Comparison of ENCODE assay signal across 9 mouse cellular contexts in the genomic region with DNA sequence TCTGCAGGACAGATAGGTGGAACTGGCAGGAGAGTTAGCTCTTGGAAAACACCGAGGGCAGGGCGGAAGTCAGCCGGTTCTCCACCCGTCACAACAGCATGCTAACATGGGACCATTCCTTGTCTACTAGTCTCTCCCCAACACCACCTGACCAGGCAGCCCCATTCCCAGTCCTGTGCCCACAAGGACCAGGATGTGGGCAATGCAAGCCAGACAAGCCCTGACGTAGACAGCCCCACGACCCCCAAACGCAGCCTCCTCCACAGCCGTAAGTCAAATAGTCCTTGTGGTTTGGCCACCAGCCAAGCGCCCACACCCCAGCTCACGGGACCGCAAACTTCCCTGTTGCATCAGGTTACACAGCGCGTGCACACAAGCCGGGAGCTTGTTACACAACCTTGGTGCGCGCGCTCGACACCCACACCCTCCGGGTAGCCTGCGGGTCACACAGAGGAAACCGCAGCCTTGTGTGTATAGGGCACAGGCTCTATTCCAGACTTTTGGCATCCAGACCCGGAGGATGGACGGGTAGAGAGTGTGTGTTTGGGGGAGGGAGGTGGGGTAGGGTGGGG. TPM values are rescaled to one million over a fixed set of nuclear protein-coding genes. Genes with fewer than 3 reads are reported as not detected.
DNase-seq lines count a peak whose midpoint lies in the region; ATAC-seq and TF ChIP-seq lines count a peak whose summit lies in the region.
"Had no signal": no experiment of that assay in that cellular context is flagged by ENCODE, and none has a peak within 500 bp of the region (broad histone marks: within the 10 kb centered on the region; RNA-seq: fewer than 3 reads in every experiment).

No protein-coding gene starts in this region.

- peaks cover 11% of the 10 kb centered on the region for H3K27me3 ChIP-seq in G1E (ENCODE audit: insufficient read depth, low read length)
- H3K27me3 ChIP-seq in kidney, adult 2 months (replicated peaks; ENCODE audit: control insufficient read depth, insufficient read depth, low read length) = no peaks in the 10 kb centered on the region
- no peaks in the 10 kb centered on the region for H3K27me3 ChIP-seq in liver, embryonic 13.5 days

- H3K9me3 ChIP-seq in G1E (replicated peaks) = no peaks in the 10 kb centered on the region
- no peaks in the 10 kb centered on the region for H3K9me3 ChIP-seq in liver, embryonic 13.5 days (replicated peaks)

- TF ChIP-seq CTCF in G1E (IDR thresholded peaks at IDR 0.05; ENCODE audit: low read depth, low read length) = no peak
- TF ChIP-seq CTCF in kidney, adult 2 months (conservative IDR thresholded peaks at IDR 0.05; ENCODE audit: insufficient read depth, insufficient read length, low read depth, low read length) = no peak

- H3K4me3 ChIP-seq in G1E (ENCODE audit: low read depth, low read length) = peak overlapping the region; percentile 40; the same call in 1 of the 2 replicates
- H3K4me3 ChIP-seq in kidney, adult 2 months (ENCODE audit: insufficient read depth, low read depth, low read length) = no peak overlapping the region
- H3K4me3 ChIP-seq in liver, embryonic 13.5 days (replicated peaks) = peak overlapping the region; percentile 28

- DNase-seq in 3T3-L1 (ENCODE audit: low read depth, low spot score) = peak; percentile 72
- peak; percentile 67 for DNase-seq in G1E (ENCODE audit: low spot score)
- peak; percentile 48 to 52 for DNase-seq in cerebellum, adult 18-20 months
- DNase-seq in heart, adult 8-10 months (ENCODE audit: low spot score) = peak; percentile 52
- DNase-seq in kidney, adult 2 months = peak; percentile 68
- DNase-seq in liver, embryonic 13.5 days = peak; percentile 46
- peak; percentile 74 for DNase-seq in ovary, postnatal 36 days (ENCODE audit: low spot score)
- peak; percentile 64 for DNase-seq in yolk sac, embryonic 10.5 days (ENCODE audit: low spot score)

- peak overlapping the region; percentile 41 for H3K9ac ChIP-seq in liver, embryonic 13.5 days

- TF ChIP-seq POLR2A in kidney, adult 2 months (IDR thresholded peaks at IDR 0.05; ENCODE audit: low read depth, low read length) = no peak

- H3K27ac ChIP-seq in kidney, adult 2 months (ENCODE audit: insufficient read depth, low read depth, low read length) = no peak overlapping the region
- H3K27ac ChIP-seq in liver, embryonic 13.5 days = no peak overlapping the region; the same call in 1 of the 2 replicates
- H3K27ac ChIP-seq: macrophage had no signal

- no peaks in the 10 kb centered on the region for H3K36me3 ChIP-seq in G1E (replicated peaks)
- no peaks in the 10 kb centered on the region for H3K36me3 ChIP-seq in kidney, adult 2 months (ENCODE audit: control insufficient read depth, insufficient read depth, low read length)
- no peaks in the 10 kb centered on the region for H3K36me3 ChIP-seq in liver, embryonic 13.5 days

- H3K4me1 ChIP-seq in G1E (ENCODE audit: insufficient read depth, low read depth, low read length) = peaks cover 16% of the 10 kb centered on the region
- no peaks in the 10 kb centered on the region for H3K4me1 ChIP-seq in kidney, adult 2 months (ENCODE audit: control insufficient read depth, insufficient read depth, low read length)
- H3K4me1 ChIP-seq in liver, embryonic 13.5 days (replicated peaks) = peaks cover 23% of the 10 kb centered on the region

- peak overlapping the region; percentile 55 for H3K4me2 ChIP-seq in liver, embryonic 13.5 days

- ATAC-seq in G1E (ENCODE audit: extremely low read depth, insufficient number of reproducible peaks, low FRiP score, poor library complexity, severe bottlenecking) = peak; percentile 58
- peak; percentile 79 for ATAC-seq in liver, embryonic 13.5 days (ENCODE audit: low read depth)

- 8% methylated on average over 23 of the region's 23 CpGs for WGBS in kidney, adult 2 months
- WGBS in liver, embryonic 13.5 days (ENCODE audit: insufficient replicate concordance) = 5% methylated on average over 23 of the region's 23 CpGs

RNA-seq across cellular contexts. Expression of a gene that starts 37.0 kb away (rescaled TPM):
- total RNA-seq in G1E (2014; fragmentation: Nextera tagmentation) = 66.4 and 87.7 TPM in 2 replicates
- 55.3 and 71.3 TPM in 2 replicates for total RNA-seq in G1E (2017)
- polyA plus RNA-seq in G1E (2012) = 88.7 and 110 TPM in 2 replicates
- total RNA-seq in heart, adult 8-10 months (2022) = 100 to 1,000 TPM; 144 to 157 (median 149) TPM
- polyA plus RNA-seq in kidney, adult 2 months (2012; rRNA removed) = 94.6 and 120 TPM in 2 replicates
- 92.4 and 99.6 TPM in 2 replicates for polyA plus RNA-seq in liver, embryonic 13.5 days (2015; fragmentation: Nextera tagmentation; extraction: Ambion mirVana)

RNA-seq across cellular contexts. Expression of a gene that starts 41.6 kb away (rescaled TPM):
- total RNA-seq in G1E (2014; fragmentation: Nextera tagmentation) = 106 and 145 TPM in 2 replicates
- total RNA-seq in G1E (2017) = 94.1 and 120 TPM in 2 replicates
- polyA plus RNA-seq in G1E (2012) = 51.6 and 56.0 TPM in 2 replicates
- 100 to 1,000 TPM; 195 to 267 (median 235) TPM for total RNA-seq in heart, adult 8-10 months (2022)
- 336 and 398 TPM in 2 replicates for polyA plus RNA-seq in kidney, adult 2 months (2012; rRNA removed)
- 1.2 and 1.3 TPM in 2 replicates for polyA plus RNA-seq in liver, embryonic 13.5 days (2015; fragmentation: Nextera tagmentation; extraction: Ambion mirVana)

Comparison
In these comparisons a context has a peak if more than half of its experiments do, and no peak if none do; other contexts are left out.
1. RNA of a gene that starts 41.6 kb away (polyA plus RNA-seq): 336 to 398 TPM in kidney, adult 2 months and 51.6 to 56.0 TPM in G1E; 1.2 to 1.3 TPM in liver, embryonic 13.5 days; every median in the first group is over 10 times any median in the second.
2. Peak in every context shown above with its lines, with median percentiles within 50 percentile points of each other: DNase-seq.